Mouse (Mus musculus) embryo, embryonic 10.5 days (tissue): Measurements from ENCODE around the gene Ptk6.
A peak's percentile ranks its signal among the peaks of the same experiment; 100 is the strongest.

Source experiments
- DNase-seq: peaks from one replicate; pipeline ENCODE4 v3.0.0-alpha.2; 2015; ENCODE audit warnings: low spot score

The Ptk6 gene

DNA sequence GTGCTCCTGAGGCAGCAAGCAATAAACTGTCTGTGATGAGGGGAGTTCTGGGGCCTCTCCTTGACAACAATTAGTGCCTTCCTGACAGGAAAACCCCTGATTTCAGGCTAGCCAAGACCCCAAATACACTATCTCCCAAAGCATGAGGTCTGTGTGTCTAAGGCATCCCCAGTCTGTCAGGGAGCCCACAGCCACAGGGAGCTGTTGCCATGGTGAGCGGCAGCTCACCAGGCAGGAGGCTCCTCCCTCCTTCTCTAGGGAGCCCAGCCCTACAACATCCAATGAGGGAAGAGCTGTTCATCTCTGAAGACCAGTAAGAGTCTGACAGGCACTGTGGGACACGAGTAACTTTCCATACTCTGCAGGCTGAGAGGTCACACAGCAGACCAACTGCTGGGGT is 42.8 kb downstream of the Ptk6 start:
- peak; percentile 72 for DNase-seq

DNA sequence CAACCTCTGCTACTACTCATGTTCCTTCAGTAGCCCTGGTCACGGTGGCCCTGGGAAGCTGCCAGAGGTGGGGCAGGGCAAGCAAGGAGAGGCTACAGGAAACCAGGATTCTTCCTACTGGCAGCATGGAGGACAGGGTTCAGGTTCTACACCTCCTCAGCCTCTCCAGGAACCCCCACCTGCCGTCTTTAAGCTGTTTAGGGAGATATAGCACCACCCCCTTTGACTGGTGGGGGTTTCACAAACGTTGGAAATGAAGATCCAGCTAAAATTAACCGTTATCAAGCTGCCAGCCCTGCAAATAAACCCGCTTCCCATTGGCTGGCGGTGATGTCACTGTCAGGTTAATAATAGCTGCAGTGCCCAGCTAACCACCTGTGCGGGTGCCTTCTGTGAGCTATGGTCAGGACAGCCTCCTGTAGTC is 43.5 kb downstream of the Ptk6 start:
- DNase-seq = no peak

DNA sequence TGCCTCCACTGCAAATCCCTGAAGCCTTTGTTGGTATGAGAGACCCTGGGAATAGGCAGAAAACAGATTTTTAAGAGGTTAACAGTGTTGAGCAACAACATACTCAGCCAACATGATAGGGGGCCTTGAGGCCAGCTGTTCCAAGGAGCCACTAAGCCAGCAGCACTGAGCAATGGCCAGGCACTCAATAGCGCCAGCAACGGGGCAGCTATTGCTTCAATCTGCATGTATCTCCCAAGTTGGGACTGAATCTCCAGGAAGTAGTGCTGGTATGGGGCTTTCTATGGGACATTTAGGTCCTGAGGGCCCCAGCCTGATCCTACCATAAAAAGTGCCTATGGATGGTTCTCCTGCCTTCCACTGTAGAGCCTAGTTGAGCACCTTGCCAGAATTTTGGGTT is 44.1 kb downstream of the Ptk6 start:
- no peak for DNase-seq

DNA sequence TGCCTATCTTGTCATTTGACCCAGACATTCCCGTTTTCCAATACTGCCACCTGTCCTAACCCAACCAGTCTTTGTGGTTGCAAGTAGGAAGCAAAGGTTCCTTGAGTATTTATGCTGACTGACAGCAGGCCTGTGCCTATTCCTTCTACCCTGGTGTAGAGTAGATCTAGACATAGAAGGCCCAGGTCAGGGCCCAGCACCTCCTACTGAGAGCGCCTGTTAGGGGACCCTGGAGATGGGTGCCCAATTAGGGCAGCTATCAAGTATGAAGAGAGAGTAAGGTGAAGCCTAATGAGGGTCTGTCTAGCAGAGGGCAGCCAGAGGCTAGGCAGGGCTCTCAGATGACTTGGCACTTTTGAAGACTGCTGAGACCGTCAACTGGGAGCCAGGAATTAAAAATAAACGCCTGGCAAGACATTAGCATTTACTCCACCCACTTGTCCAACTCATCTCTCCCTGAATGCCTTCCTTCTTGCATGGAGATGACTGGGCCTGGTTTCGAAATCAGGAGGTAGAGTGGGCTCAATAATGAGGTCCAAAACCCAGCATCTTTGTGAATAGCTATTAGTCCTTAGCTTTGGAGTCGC is 44.8 kb downstream of the Ptk6 start:
- no peak for DNase-seq

DNA sequence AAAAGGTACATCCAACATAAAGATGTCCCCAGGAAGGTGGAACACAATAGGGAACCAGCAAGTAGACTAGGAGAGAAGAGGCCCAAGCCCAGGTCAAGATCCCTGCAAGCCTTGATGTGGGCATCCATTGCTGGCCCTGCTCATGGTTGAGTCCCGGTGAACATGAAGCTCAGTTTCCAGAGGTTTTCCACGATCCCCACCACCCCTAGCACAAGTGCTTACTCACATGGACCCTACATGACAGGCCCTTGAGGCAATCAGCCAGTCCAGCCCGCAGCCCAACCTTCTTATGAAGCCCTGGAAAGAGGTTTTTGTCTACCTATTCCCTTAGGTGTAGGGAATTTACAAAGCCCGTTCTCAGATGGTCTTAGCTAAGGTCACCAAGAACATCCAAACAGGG is 45.4 kb downstream of the Ptk6 start:
- DNase-seq = no peak

DNA sequence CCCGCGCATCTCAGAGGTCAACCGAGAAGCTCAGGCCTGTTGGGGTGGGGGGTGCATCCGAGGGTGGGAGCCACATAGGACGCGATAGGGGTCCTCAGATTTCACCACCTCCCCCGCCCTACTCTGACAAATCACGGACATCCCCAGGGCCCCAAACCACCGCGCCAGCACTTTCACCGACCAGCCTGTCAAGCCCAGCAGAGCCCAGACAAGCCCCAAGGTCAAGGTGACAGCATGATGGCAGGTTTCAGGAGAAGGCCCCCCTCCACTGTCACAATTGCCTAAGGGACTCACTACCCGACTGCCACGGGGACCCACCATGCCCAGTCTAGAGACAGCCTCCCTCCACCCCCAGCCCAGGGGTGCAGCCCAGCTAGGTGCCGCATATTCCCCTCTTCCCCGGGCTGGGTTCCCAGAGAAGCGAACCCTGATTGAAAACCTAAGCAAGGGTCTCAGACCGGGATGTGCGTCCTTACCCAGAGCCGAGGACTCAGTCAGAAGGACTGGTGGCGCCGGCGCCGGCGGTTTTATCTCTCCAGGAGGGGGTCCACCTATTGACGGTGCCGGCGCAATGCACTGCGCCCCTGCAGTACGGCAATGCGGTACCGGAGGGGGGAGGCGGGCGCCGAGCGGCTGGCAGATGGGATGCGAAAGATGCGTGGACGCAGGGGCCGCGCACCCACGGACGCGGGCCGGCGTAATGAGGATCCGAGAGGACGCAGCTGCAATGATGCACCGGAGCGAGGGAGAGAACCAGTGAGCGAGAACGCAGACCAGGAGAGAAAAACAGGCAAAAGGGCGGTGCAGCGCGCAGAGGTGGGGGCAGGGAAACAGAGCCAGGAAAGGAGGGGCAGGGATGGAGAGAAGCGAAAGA is 46.1 kb downstream of the Ptk6 start, which contains the start of gene Eef1a2:
TSS of gene Eef1a2 (minus strand) at position 767 of the 874 bp plus-strand sequence.
- no peak for DNase-seq

DNA sequence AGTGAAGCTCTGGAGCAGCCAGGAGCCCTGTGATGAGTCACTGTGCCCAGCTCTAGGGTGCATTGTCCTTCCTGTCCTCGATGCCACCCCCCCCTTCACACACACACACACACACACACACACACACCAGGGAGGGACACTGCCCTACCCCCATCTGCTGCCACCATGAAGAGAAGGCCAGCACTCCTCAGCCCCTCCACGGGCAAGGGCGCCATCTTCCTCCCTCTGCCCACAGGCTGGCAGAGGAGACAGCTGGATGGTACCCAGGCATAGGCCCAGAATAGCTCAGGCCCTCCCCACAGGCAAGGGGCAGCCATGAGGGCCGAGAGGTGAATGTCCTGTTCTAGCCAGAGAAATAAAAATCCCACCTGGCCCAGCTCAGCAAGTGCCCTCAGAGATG is 46.8 kb downstream of the Ptk6 start:
- no peak for DNase-seq

DNA sequence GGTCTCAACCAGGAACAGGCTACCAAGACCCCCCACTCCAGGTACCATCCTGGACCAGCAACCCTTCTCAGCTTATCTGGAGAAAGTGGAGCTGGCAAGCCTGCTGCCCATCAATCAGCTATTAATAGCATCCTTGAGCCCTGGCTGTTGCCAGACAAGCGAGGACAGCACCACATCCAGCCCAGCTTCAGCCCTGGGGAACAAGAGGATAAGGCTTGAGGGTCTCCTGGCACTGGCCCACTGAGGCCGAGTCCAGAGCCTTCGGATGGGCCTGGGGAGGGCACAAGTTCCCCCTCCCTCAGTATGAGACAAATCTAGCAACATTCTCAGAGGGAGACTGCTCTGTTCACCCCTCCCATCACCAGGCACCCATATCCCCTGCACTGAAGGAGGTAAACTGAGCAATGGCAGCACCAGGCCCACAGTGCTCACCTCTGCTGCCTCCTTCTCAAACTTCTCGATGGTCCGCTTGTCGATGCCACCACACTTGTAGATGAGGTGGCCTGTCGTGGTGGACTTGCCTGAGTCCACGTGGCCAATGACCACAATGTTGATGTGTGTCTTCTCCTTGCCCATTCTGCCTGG is 47.7 kb downstream of the Ptk6 start:
- no peak for DNase-seq

DNA sequence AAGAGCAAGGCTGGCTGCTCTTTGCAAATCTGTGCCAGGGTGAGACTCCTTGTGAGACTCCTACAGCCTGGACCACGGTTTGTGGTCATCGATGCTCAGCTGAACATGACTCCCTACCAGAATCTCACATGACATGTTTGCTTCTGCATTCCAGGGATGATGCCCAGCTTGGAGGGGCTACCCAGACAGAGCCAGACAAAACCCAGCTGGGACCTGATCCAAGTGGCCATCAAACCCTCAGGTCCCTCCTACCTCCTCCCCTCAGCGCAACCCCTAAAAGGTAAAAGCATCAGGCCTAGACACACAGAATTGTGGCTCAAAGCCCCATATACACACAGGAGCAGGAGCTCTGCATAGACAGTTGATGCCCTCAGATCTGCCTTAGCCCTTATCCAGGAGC is 48.2 kb downstream of the Ptk6 start:
- no peak for DNase-seq

DNA sequence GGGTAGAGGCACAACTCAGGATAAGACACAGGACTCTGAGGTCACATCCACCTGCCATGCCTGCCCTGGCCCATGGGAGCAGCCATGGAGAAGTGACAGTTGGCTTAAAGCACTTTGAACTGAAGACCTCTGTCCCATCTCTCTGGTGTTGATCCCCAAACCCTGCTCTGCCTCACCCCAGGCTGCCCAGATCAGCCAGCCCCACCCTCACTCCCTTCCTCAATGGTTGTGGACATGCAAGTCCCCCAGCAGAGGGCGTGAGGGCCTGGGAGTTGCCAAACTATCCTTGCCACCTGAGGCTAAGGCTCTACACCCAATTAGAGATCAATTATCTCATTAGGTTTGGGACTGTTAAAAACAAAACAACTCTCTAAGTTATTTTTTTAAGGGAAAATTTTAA is 48.8 kb downstream of the Ptk6 start:
- peak; percentile 45 for DNase-seq

DNA sequence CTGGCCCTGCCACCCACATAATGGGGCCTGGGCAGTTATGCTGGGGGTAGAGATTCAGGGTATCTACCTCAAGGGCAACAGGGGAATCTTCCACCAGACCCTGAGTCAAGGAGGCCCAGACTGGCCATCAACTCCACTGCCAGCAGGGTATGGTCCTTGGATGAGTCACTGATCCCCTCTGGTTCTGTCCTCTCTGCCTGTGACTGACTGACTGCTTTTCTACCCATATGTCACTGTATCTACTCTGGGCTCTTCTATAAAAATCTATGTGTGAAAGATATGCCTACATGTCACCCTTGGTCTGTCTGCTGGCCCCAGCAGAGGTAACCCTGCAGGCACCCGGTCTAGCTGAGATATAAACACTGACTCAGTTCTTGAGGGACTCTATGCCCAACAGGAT is 49.5 kb downstream of the Ptk6 start:
- DNase-seq = no peak

DNA sequence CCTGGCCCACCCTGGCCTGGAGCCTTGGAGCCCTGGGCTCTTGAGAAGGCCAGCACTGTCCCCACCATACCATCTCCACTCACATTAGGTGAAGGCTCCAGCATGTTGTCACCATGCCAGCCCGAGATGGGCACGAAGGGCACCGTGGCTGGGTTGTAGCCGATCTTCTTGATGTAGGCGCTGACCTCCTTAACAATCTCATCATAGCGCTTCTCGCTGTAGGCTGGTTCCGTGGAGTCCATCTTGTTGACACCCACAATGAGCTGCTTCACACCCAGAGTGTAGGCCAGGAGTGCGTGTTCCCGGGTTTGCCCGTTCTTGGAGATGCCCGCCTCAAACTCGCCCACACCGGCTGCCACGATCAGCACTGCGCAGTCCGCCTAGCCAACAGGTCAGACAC is 49.9 kb downstream of the Ptk6 start:
- DNase-seq = no peak

DNA sequence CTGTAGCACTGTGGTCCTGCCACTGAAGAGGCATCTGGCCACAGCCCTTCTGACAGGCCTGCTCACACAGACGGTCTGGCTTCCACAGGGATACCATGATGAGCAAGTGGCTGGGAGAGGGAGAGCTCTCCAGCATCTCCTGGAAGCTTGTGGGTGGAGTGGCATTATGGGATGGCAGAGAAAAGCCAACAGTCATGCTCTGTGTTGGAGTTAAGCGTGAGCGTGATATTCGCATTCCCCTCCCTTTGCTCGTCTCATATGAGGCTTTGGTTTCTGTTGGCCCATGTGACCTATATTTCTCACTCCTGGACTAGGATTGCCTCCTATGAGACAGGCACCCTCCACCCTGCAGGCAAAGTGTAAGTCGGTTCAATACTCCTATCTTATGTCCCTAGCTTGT is 52.3 kb downstream of the Ptk6 start:
- no peak for DNase-seq

DNA sequence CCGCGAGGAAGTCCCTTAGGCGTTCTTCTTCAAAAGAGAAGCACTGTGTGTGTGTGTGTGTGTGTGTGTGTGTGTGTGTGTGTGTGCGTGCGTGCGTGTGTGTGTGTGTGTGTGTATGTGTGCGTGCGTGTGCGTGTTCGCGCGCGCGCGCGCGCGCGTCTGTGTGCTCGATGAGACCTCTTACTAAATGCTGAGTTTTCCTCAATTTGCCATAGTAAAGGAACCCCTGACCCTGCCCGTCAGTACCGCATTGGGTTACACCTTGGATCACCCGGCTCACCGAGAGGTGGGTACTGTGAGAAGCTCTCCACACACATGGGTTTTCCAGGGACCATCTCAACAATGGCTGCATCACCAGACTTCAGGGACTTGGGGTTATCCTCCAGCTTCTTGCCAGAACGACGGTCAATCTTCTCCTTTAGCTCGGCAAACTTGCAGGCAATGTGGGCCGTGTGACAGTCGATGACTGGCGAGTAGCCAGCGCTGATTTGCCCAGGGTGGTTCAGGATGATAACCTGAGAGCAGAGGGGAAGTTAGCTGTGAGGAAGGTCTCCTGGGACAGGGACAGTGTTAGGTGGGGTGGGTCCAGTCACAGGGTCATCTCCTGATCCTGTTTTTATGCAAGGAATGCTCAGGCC is 54.2 kb downstream of the Ptk6 start:
- DNase-seq = no peak

DNA sequence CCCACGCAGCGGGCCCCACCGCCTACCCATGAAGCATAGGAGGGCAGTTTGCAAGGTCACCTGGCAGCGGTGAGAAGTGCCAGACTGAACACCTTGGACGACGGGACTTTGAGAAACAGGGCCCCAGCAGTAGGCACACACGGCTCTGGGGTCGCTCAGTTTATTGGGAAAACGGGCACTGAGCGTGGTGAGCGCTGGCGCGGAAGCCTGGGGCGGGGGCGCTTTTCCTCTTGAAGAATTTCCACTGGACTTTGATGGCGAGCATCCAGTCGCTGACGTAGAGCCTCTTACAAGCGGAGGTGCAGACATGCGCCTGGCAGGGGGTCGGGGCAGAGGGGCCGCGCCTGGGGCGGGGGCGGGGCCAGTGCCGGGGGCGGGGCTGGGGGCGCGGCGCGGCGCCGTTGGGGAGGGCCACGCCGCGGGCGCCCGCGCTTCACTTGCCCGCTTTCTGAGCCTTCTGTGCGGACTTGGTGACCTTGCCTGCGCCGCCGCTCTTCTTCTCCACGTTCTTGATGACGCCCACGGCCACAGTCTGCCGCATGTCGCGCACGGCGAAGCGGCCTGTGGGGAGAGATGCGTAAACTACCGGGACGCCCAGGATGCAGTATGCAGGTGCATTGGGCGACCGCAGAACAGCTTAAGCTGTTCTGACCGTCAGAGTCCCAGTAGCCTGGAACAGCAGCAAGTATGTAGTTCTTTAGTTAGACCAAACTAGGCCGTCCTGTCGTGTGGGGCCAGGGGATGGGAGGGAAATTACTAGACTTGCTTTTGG is 54.9 kb downstream of the Ptk6 start:
- DNase-seq = peak; percentile 55

DNA sequence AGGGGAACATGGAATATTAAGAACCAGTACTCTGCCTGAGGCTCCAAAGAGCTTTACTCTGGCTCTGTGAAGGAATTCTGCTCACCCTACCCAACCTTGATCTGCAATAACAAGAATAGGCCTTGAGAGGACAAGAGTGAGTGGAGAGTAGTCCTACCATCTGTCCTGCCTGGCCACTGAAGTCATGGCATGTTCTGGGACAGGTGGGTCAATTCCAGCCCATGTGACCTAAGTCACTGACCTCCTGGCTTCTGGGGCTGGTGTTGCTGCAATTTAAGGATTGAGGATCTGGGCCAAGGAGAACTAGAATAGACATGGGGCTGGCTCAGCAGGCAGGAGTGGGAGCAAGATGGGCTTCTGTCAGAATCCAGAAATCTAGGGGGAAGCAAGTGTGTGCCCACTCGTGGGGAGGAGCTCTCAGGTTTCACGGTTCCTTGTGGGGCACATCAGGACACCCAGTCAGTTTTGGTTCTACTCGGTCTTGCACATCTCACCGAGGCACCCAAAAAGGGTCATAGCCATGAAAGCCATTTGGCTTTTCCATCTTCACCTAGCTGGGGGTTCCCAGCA is 55.5 kb downstream of the Ptk6 start:
- DNase-seq = no peak

DNA sequence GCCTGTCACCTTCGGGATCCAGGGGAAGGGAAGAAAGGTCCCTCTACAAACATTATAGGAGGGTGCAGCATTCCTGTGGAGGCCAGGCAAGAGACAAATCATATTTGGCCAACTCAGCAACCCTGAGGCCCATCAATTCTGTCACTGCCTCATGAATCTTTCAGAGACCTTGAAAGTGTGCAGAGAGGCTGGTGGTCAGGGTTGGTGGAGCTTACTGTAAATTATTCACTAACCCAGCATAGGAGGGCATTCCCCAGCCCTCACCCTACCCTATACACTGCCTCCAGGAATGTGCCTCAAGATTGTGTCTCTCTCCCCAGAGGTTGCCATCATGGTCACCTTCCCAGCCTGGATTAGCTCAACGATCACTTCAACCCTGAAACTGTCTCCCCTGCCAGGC is 57.9 kb downstream of the Ptk6 start:
- no peak for DNase-seq
